Mouse (Mus musculus) CH12.LX (cell line): ENCODE results near the gene Ell. TPM values are rescaled to one million over a fixed set of nuclear protein-coding genes. Genes with fewer than 3 reads are reported as not detected.
A peak's percentile ranks its signal among the peaks of the same experiment; 100 is the strongest.

Source experiments
- DNase-seq: peaks from one replicate; pipeline ENCODE4 v3.0.0-alpha.2; 2013; ENCODE audit errors: extremely low read depth
- H3K27ac ChIP-seq: 2 replicates; pipeline ENCODE4 v1.5.1; 2012; ENCODE audit warnings: low read depth, mild to moderate bottlenecking, control low read depth, moderate library complexity; ENCODE audit not compliant: insufficient read depth
- H3K27me3 ChIP-seq: replicated peaks from 2 replicates; pipeline ENCODE3; 2012; ENCODE audit warnings: inconsistent platforms
- H3K36me3 ChIP-seq, 2 experiments: replicated peaks in 1 of 2; 2 replicates each; pipeline versions ENCODE3 to v1.6.1; 2012; ENCODE audit warnings: inconsistent platforms in 1 of 2, low read length in 1 of 2, mild to moderate bottlenecking in 1 of 2, mixed read lengths in 1 of 2, moderate library complexity in 1 of 2; ENCODE audit not compliant: control insufficient read depth in 1 of 2, insufficient read depth in 1 of 2
- H3K4me1 ChIP-seq, 2 experiments: 2 replicates each; pipeline ENCODE4 v1.6.1; 2012; ENCODE audit warnings: inconsistent platforms in 1 of 2, moderate library complexity in 1 of 2; ENCODE audit not compliant: insufficient read depth in 2 of 2, control insufficient read depth in 1 of 2
- H3K4me2 ChIP-seq: 2 replicates; pipeline ENCODE4 v1.6.1; 2012; ENCODE audit warnings: low read depth, mild to moderate bottlenecking, control low read depth; ENCODE audit not compliant: poor library complexity, insufficient read depth, severe bottlenecking
- H3K4me3 ChIP-seq, 3 experiments: fragments of 150-350 bp in 1 of 3; sonication (generic) in 1 of 3; replicated peaks in 1 of 3; 2 replicates each; pipeline versions ENCODE3 to v1.5.1; 2011 to 2012; ENCODE audit warnings: low read depth in 2 of 3, low read length in 2 of 3, mild to moderate bottlenecking in 2 of 3, moderate library complexity in 2 of 3, control low read depth in 1 of 3, improper control_type of control experiment in 1 of 3, inconsistent platforms in 1 of 3, mixed read lengths in 1 of 3; ENCODE audit not compliant: poor library complexity in 1 of 3
- H3K79me2 ChIP-seq: replicated peaks from 2 replicates; pipeline ENCODE4 v1.6.1; 2012; ENCODE audit warnings: mild to moderate bottlenecking, moderate library complexity; ENCODE audit not compliant: control insufficient read depth, poor library complexity, insufficient read depth, severe bottlenecking; ENCODE audit errors: extremely low read depth
- H3K9ac ChIP-seq: 2 replicates; pipeline ENCODE4 v1.6.1; 2012; ENCODE audit warnings: low read depth, mild to moderate bottlenecking, control low read depth, moderate library complexity; ENCODE audit not compliant: insufficient read depth
- H3K9me3 ChIP-seq: replicated peaks from 2 replicates; pipeline ENCODE3; 2012; ENCODE audit warnings: low read length, inconsistent platforms, mixed read lengths
- CHD1 ChIP-seq: IDR thresholded peaks from 2 replicates; pipeline ENCODE4 v1.6.1; 2012; ENCODE audit warnings: low read depth, low read length, improper control_type of control experiment, inconsistent platforms
- CTCF ChIP-seq, 2 experiments: IDR thresholded peaks in 1 of 2; conservative IDR thresholded peaks in 1 of 2; 2 replicates each; pipeline ENCODE4 v1.5.1; 2011 to 2012; ENCODE audit warnings: low read depth in 2 of 2, low read length in 2 of 2, improper control_type of control experiment in 1 of 2, inconsistent platforms in 1 of 2, mild to moderate bottlenecking in 1 of 2, moderate library complexity in 1 of 2
- EP300 ChIP-seq: IDR thresholded peaks from 2 replicates; pipeline ENCODE4 v1.6.1; 2011; ENCODE audit warnings: low read length, improper control_type of control experiment
- HCFC1 ChIP-seq: IDR thresholded peaks from 2 replicates; pipeline ENCODE4 v1.6.1; 2012; ENCODE audit warnings: low read depth, mild to moderate bottlenecking, inconsistent platforms, low read length, improper control_type of control experiment
- IRF4 ChIP-seq: IDR thresholded peaks from 2 replicates; pipeline ENCODE4 v1.6.1; 2014; ENCODE audit warnings: low read depth, mild to moderate bottlenecking, inconsistent platforms, low read length, improper control_type of control experiment
- JUND ChIP-seq: conservative IDR thresholded peaks from 2 replicates; pipeline ENCODE4 v1.6.1; 2011; ENCODE audit warnings: low read depth, low read length, improper control_type of control experiment
- MAZ ChIP-seq: IDR thresholded peaks from 2 replicates; pipeline ENCODE4 v1.6.1; 2012; ENCODE audit warnings: low read depth, mild to moderate bottlenecking, inconsistent platforms, low read length, improper control_type of control experiment, moderate library complexity
- MXI1 ChIP-seq: IDR thresholded peaks from 2 replicates; pipeline ENCODE4 v1.6.1; 2011; ENCODE audit warnings: mild to moderate bottlenecking, low read depth, low read length, improper control_type of control experiment
- MYC ChIP-seq: IDR thresholded peaks from 2 replicates; pipeline ENCODE4 v1.6.1; 2011; ENCODE audit warnings: low read depth, mild to moderate bottlenecking, improper control_type of control experiment, low read length
- NRF1 ChIP-seq: IDR thresholded peaks from 2 replicates; pipeline ENCODE4 v1.6.1; 2014; ENCODE audit warnings: low read depth, mild to moderate bottlenecking, inconsistent platforms, low read length, improper control_type of control experiment, moderate library complexity
- SIN3A ChIP-seq: IDR thresholded peaks from 2 replicates; pipeline ENCODE4 v1.6.1; 2012; ENCODE audit warnings: low read length, improper control_type of control experiment, inconsistent platforms
- SMC3 ChIP-seq: IDR thresholded peaks from 2 replicates; pipeline ENCODE4 v1.6.1; 2011; ENCODE audit warnings: low read depth, low read length, improper control_type of control experiment
- TCF12 ChIP-seq: IDR thresholded peaks from 2 replicates; pipeline ENCODE4 v1.6.1; 2014; ENCODE audit warnings: low read depth, mild to moderate bottlenecking, inconsistent platforms, low read length, improper control_type of control experiment
- USF1 ChIP-seq: IDR thresholded peaks from 2 replicates; pipeline ENCODE4 v1.6.1; 2014; ENCODE audit warnings: low read depth, mild to moderate bottlenecking, inconsistent platforms, low read length, improper control_type of control experiment
- ZKSCAN1 ChIP-seq: IDR thresholded peaks from 2 replicates; pipeline ENCODE4 v1.6.1; 2012; ENCODE audit warnings: low read depth, inconsistent platforms, low read length, improper control_type of control experiment, borderline replicate concordance
- ZMIZ1 ChIP-seq: IDR thresholded peaks from 2 replicates; pipeline ENCODE4 v1.6.1; 2012; ENCODE audit warnings: low read depth, mild to moderate bottlenecking, inconsistent platforms, low read length, improper control_type of control experiment
- ZNF384 ChIP-seq: IDR thresholded peaks from 2 replicates; pipeline ENCODE4 v1.6.1; 2012; ENCODE audit warnings: low read depth, low read length, improper control_type of control experiment, inconsistent platforms
- dilution Hi-C: fragments of 300-500 bp; cut with MboI; formaldehyde crosslinking; loops from 2 replicates; pipeline ENCODE4 v1.14.3; 2020; ENCODE audit warnings: low sequenced_read_pairs; ENCODE audit not compliant: extremely low pct_unique_long_range_greater_than_20kb, extremely low pct_ligation_motif_present
- in situ Hi-C: fragments of 300-500 bp; cut with MboI; formaldehyde crosslinking; loops from 3 replicates; pipeline ENCODE4 v1.14.3; 2019; ENCODE audit warnings: low sequenced_read_pairs, low pct_ligation_motif_present, low pct_unique_long_range_greater_than_20kb, mixed read lengths
- polyA plus RNA-seq: library from polyadenylated mRNA; unstranded; fragments of >175 nt; gene quantifications from 2 replicates; pipeline ENCODE4 v1.2.1, GENCODE M21; 2012; ENCODE audit warnings: low read depth; ENCODE audit not compliant: insufficient read length
- total RNA-seq, 2 experiments: library from RNA; depleted of rRNA; stranded (reverse); fragments of 300-350 nt in 1 of 2; fragments of >200 nt in 1 of 2; gene quantifications; 2 replicates each; pipeline ENCODE4 v1.2.3; 2012 to 2014

The Ell gene
- total and polyA plus RNA-seq, 3 experiments, result 6.5 to 17.9 (median 9.8) TPM

GRCm38 (mm10) chr8:70530314-70530713 lies 8.9 kb upstream of the Ell start:
- dilution Hi-C loops, result no loop called here
- TF ChIP-seq EP300 (no peak), ZNF384 (peak; percentile 57; the same call in 1 of the 2 replicates), CTCF (conservative IDR thresholded peaks at IDR 0.05 in 1 of 2, IDR thresholded peaks at IDR 0.05 in 1 of 2; ENCODE audit: low read depth in 2 of 2, low read length in 2 of 2) (peak in 1 of 2 experiments; percentile 33; a peak in 2 of 4 replicates), SIN3A (no peak), TCF12 (no peak), ZMIZ1 (no peak)
- DNase-seq, result no peak
- H3K36me3 ChIP-seq, result peaks cover 52 to 61% of the 10 kb centered on the region in 2 experiments
- in situ Hi-C loops, result no loop called here
- H3K27me3 ChIP-seq, result no peaks in the 10 kb centered on the region
- peaks cover 9 to 25% of the 10 kb centered on the region in 2 experiments for H3K4me1 ChIP-seq
- peaks cover 4% of the 10 kb centered on the region for H3K79me2 ChIP-seq
- H3K9ac ChIP-seq, result no peak overlapping the region
- H3K9me3 ChIP-seq, result no peaks in the 10 kb centered on the region
- no peak overlapping the region for H3K4me2 ChIP-seq
- H3K4me3 ChIP-seq, result no peak overlapping the region
- H3K27ac ChIP-seq, result no peak overlapping the region

GRCm38 (mm10) chr8:70534281-70534680 lies 5.0 kb upstream of the Ell start:
- peaks cover 64 to 79% of the 10 kb centered on the region in 2 experiments for H3K36me3 ChIP-seq
- H3K9ac ChIP-seq, result no peak overlapping the region
- dilution Hi-C loops, result no loop called here
- H3K79me2 ChIP-seq, result peaks cover under 1% of the 10 kb centered on the region; the same call in 1 of the 2 replicates
- H3K9me3 ChIP-seq, result no peaks in the 10 kb centered on the region
- H3K4me1 ChIP-seq, result peaks cover 2 to 25% of the 10 kb centered on the region in 2 experiments
- no peak for DNase-seq
- TF ChIP-seq ZKSCAN1 (no peak), CHD1 (no peak), JUND (no peak), HCFC1 (no peak), MYC (no peak), TCF12 (no peak), NRF1 (no peak), SMC3 (no peak), IRF4 (no peak), MXI1 (no peak), ZMIZ1 (no peak), USF1 (no peak), MAZ (no peak)
- H3K27me3 ChIP-seq, result no peaks in the 10 kb centered on the region
- H3K4me3 ChIP-seq, result no peak overlapping the region
- in situ Hi-C loops, result no loop called here
- no peak overlapping the region for H3K27ac ChIP-seq
- no peak overlapping the region for H3K4me2 ChIP-seq
